Mouse (Mus musculus): ENCODE measurements around the gene Ikbke. TPM values are rescaled to one million over a fixed set of nuclear protein-coding genes. Genes with fewer than 3 reads are reported as not detected.
A peak's percentile ranks its signal among the peaks of the same experiment; 100 is the strongest.

The Ikbke gene
- total and polyA plus RNA-seq, 3 experiments: 14.0 to 43.8 (median 29.5) TPM

DNA sequence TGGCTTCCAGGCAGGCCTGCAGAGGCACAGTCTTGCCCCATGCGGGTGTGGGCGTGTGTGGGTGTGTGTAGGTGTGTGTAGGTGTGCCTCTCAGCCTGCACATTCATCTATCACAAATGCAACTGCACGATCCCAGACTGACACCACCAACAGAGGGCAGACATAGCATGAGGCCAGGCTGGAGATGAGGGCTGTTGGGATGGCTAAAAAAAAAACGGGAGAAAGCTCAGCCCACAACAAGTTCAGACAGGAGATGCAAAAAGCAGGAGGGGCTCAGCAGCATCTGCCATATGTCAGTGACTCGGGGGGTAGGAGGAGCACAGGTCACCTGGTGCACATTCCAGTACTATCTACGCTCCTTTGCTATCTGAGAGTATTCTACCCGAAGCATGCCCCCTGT, 51.2 kb downstream of the Ikbke start:
- dilution Hi-C loops (cut with MboI; ENCODE audit: extremely low pct_ligation_motif_present, extremely low pct_unique_long_range_greater_than_20kb, low sequenced_read_pairs) (no loop called here), in situ Hi-C loops (cut with MboI; ENCODE audit: low pct_ligation_motif_present, low pct_unique_long_range_greater_than_20kb, low sequenced_read_pairs) (no loop called here)
- Histone ChIP-seq H3K79me2 (replicated peaks; ENCODE audit: control insufficient read depth, extremely low read depth, insufficient read depth, poor library complexity, severe bottlenecking) (no peaks in the 10 kb centered on the region), H3K4me1 (ENCODE audit: control insufficient read depth in 1 of 2, insufficient read depth in 2 of 2) (peaks cover 5 to 8% of the 10 kb centered on the region in 2 experiments), H3K27me3 (replicated peaks) (peaks cover 2% of the 10 kb centered on the region), H3K4me2 (ENCODE audit: insufficient read depth, low read depth, poor library complexity, severe bottlenecking) (no peak overlapping the region), H3K9ac (ENCODE audit: insufficient read depth, low read depth) (no peak overlapping the region), H3K27ac (ENCODE audit: insufficient read depth, low read depth) (no peak overlapping the region), H3K9me3 (replicated peaks; ENCODE audit: low read length) (no peaks in the 10 kb centered on the region), H3K4me3 (replicated peaks in 1 of 3; ENCODE audit: low read depth in 2 of 3, low read length in 2 of 3, poor library complexity in 1 of 3) (no peak overlapping the region), H3K36me3 (replicated peaks in 1 of 2; ENCODE audit: control insufficient read depth in 1 of 2, insufficient read depth in 1 of 2, low read length in 1 of 2) (no peaks in the 10 kb centered on the region)
- DNase-seq (ENCODE audit: extremely low read depth): no peak
- TF ChIP-seq GABPA (IDR thresholded peaks at IDR 0.05; ENCODE audit: insufficient replicate concordance, low read depth, low read length): no peak
- TF ChIP-seq CTCF (conservative IDR thresholded peaks at IDR 0.05 in 1 of 2, IDR thresholded peaks at IDR 0.05 in 1 of 2; ENCODE audit: low read depth in 2 of 2, low read length in 2 of 2): peak in 1 of 2 experiments; percentile 40; a peak in 2 of 4 replicates
- peak; percentile 23 for TF ChIP-seq SMC3 (IDR thresholded peaks at IDR 0.05; ENCODE audit: low read depth, low read length)

GRCm38 (mm10) chr1:131224848-131225471, 54.4 kb downstream of the Ikbke start:
- H3K4me3 ChIP-seq (replicated peaks in 1 of 3; ENCODE audit: low read depth in 2 of 3, low read length in 2 of 3, poor library complexity in 1 of 3): no peak overlapping the region
- no peak overlapping the region for H3K27ac ChIP-seq (ENCODE audit: insufficient read depth, low read depth)
- no peak overlapping the region; the same call in 1 of the 2 replicates for H3K4me2 ChIP-seq (ENCODE audit: insufficient read depth, low read depth, poor library complexity, severe bottlenecking)
- no peak overlapping the region for H3K9ac ChIP-seq (ENCODE audit: insufficient read depth, low read depth)
- in situ Hi-C loops (cut with MboI; ENCODE audit: low pct_ligation_motif_present, low pct_unique_long_range_greater_than_20kb, low sequenced_read_pairs): no loop called here
- no peak for TF ChIP-seq EP300 (IDR thresholded peaks at IDR 0.05; ENCODE audit: low read length)
- TF ChIP-seq MEF2A (IDR thresholded peaks at IDR 0.05; ENCODE audit: borderline replicate concordance, low read depth, low read length): no peak
- no peak for TF ChIP-seq ZC3H11A (IDR thresholded peaks at IDR 0.05; ENCODE audit: low read depth, low read length)
- TF ChIP-seq ZMIZ1 (IDR thresholded peaks at IDR 0.05; ENCODE audit: low read depth, low read length): no peak
- TF ChIP-seq POLR2A (IDR thresholded peaks at IDR 0.05; ENCODE audit: low read depth, low read length): no peak
- no peak for TF ChIP-seq MAX (IDR thresholded peaks at IDR 0.05; ENCODE audit: low read length)
- TF ChIP-seq SMC3 (IDR thresholded peaks at IDR 0.05; ENCODE audit: low read depth, low read length): no peak
- no peak for TF ChIP-seq ETS1 (conservative IDR thresholded peaks at IDR 0.05; ENCODE audit: low read depth, low read length)
- TF ChIP-seq IRF4 (IDR thresholded peaks at IDR 0.05; ENCODE audit: low read depth, low read length): no peak
- no peak for TF ChIP-seq KAT2A (IDR thresholded peaks at IDR 0.05; ENCODE audit: insufficient replicate concordance, low read length)
- no peaks in the 10 kb centered on the region for H3K79me2 ChIP-seq (replicated peaks; ENCODE audit: control insufficient read depth, extremely low read depth, insufficient read depth, poor library complexity, severe bottlenecking)
- no peaks in the 10 kb centered on the region for H3K36me3 ChIP-seq (replicated peaks in 1 of 2; ENCODE audit: control insufficient read depth in 1 of 2, insufficient read depth in 1 of 2, low read length in 1 of 2)
- peaks cover 5 to 8% of the 10 kb centered on the region in 2 experiments for H3K4me1 ChIP-seq (ENCODE audit: control insufficient read depth in 1 of 2, insufficient read depth in 2 of 2)
- no peaks in the 10 kb centered on the region for H3K9me3 ChIP-seq (replicated peaks; ENCODE audit: low read length)
- DNase-seq (ENCODE audit: extremely low read depth): no peak
- dilution Hi-C loops (cut with MboI; ENCODE audit: extremely low pct_ligation_motif_present, extremely low pct_unique_long_range_greater_than_20kb, low sequenced_read_pairs): no loop called here
- H3K27me3 ChIP-seq (replicated peaks): no peaks in the 10 kb centered on the region

GRCm38 (mm10) chr1:131223345-131223744, 56.1 kb downstream of the Ikbke start:
- Histone ChIP-seq H3K9me3 (replicated peaks; ENCODE audit: low read length) (no peaks in the 10 kb centered on the region), H3K9ac (ENCODE audit: insufficient read depth, low read depth) (no peak overlapping the region), H3K27ac (ENCODE audit: insufficient read depth, low read depth) (no peak overlapping the region), H3K79me2 (replicated peaks; ENCODE audit: control insufficient read depth, extremely low read depth, insufficient read depth, poor library complexity, severe bottlenecking) (no peaks in the 10 kb centered on the region), H3K4me1 (ENCODE audit: control insufficient read depth in 1 of 2, insufficient read depth in 2 of 2) (peaks cover 5 to 8% of the 10 kb centered on the region in 2 experiments), H3K36me3 (replicated peaks in 1 of 2; ENCODE audit: control insufficient read depth in 1 of 2, insufficient read depth in 1 of 2, low read length in 1 of 2) (no peaks in the 10 kb centered on the region), H3K4me3 (replicated peaks in 1 of 3; ENCODE audit: low read depth in 2 of 3, low read length in 2 of 3, poor library complexity in 1 of 3) (no peak overlapping the region), H3K27me3 (replicated peaks) (no peaks in the 10 kb centered on the region), H3K4me2 (ENCODE audit: insufficient read depth, low read depth, poor library complexity, severe bottlenecking) (no peak overlapping the region)
- dilution Hi-C loops (cut with MboI; ENCODE audit: extremely low pct_ligation_motif_present, extremely low pct_unique_long_range_greater_than_20kb, low sequenced_read_pairs): no loop called here
- TF ChIP-seq POLR2A (IDR thresholded peaks at IDR 0.05; ENCODE audit: low read depth, low read length) (no peak), ZC3H11A (IDR thresholded peaks at IDR 0.05; ENCODE audit: low read depth, low read length) (no peak), CHD1 (IDR thresholded peaks at IDR 0.05; ENCODE audit: low read depth, low read length) (no peak), RAD21 (IDR thresholded peaks at IDR 0.05; ENCODE audit: low read depth, low read length) (no peak), MXI1 (IDR thresholded peaks at IDR 0.05; ENCODE audit: low read depth, low read length) (no peak), SMC3 (IDR thresholded peaks at IDR 0.05; ENCODE audit: low read depth, low read length) (no peak), ZKSCAN1 (IDR thresholded peaks at IDR 0.05; ENCODE audit: borderline replicate concordance, low read depth, low read length) (no peak), TBP (conservative IDR thresholded peaks at IDR 0.05; ENCODE audit: low read depth, low read length) (no peak), MAX (IDR thresholded peaks at IDR 0.05; ENCODE audit: low read length) (no peak), USF1 (IDR thresholded peaks at IDR 0.05; ENCODE audit: low read depth, low read length) (no peak), UBTF (IDR thresholded peaks at IDR 0.05; ENCODE audit: low read depth, low read length) (no peak)
- in situ Hi-C loops (cut with MboI; ENCODE audit: low pct_ligation_motif_present, low pct_unique_long_range_greater_than_20kb, low sequenced_read_pairs): no loop called here
- DNase-seq (ENCODE audit: extremely low read depth): no peak
